Mouse (Mus musculus) left cerebral cortex, postnatal 25 days (tissue): ENCODE measurements around the gene Kif14. TPM values are rescaled to one million over a fixed set of nuclear protein-coding genes. Genes with fewer than 3 reads are reported as not detected.

Source experiments
- DNase-seq, 2 experiments: peaks; one replicate each; pipeline ENCODE4 v3.0.0; 2022; ENCODE audit warnings: low spot score in 2 of 2, mixed read lengths in 1 of 2
- intact Hi-C: fragments of 180-260 bp; cut with DNase I; formaldehyde crosslinking; loops from one replicate; pipeline ENCODE4 v1.15.1; 2025
- total RNA-seq, 2 experiments: library from RNA; stranded (reverse); gene quantifications; 2 replicates each; pipeline ENCODE4 v1.2.3; 2021

Kif14 gene
- total RNA-seq, 2 experiments from 2014 or later: 0.09 to 0.25 TPM

GRCm38 (mm10) chr1:136570976-136571375 lies 104.8 kb downstream of the Kif14 start:
- DNase-seq: no peak
- intact Hi-C loops: no loop called here

- intact Hi-C loops: no loop called here
- DNase-seq: no peak
Measured at GRCm38 (mm10) chr1:136571530-136571929, 105.4 kb downstream of the Kif14 start.

- no peak for DNase-seq
- intact Hi-C loops: no loop called here
Measured at GRCm38 (mm10) chr1:136577890-136578663, 111.9 kb downstream of the Kif14 start.

- no peak for DNase-seq
- intact Hi-C loops: no loop called here
Measured at GRCm38 (mm10) chr1:136579360-136579759, 113.2 kb downstream of the Kif14 start.

GRCm38 (mm10) chr1:136580266-136580665 lies 114.1 kb downstream of the Kif14 start:
- DNase-seq: no peak
- intact Hi-C loops: no loop called here

Other genes with a start within 250 kb of the Kif14 start
- gene Inava, start 232.1 kb upstream of the Kif14 start, total RNA-seq: 1 to 10 TPM; 2.9 to 3.1 TPM
- gene Gpr25, start 205.5 kb upstream of the Kif14 start, total RNA-seq: 1 to 10 TPM; 5.4 to 7.3 TPM
- gene Camsap2, start 120.2 kb upstream of the Kif14 start, total RNA-seq: 100 to 1,000 TPM; 135 to 137 TPM
- gene Ddx59, start 51.1 kb upstream of the Kif14 start, total RNA-seq: 1 to 10 TPM; 8.5 to 9.1 TPM
- gene Zfp281, start 158.6 kb downstream of the Kif14 start, total RNA-seq: 10 to 100 TPM; 35.0 to 35.7 TPM